Mouse (Mus musculus) limb, embryonic 11.5 days (tissue): Measurements from ENCODE around the gene P4ha1. TPM values are rescaled to one million over a fixed set of nuclear protein-coding genes. Genes with fewer than 3 reads are reported as not detected.

Experiments
- ATAC-seq: fragments of 200-750 bp; cut with Nextera tagmentation; 2 replicates; pipeline ENCODE4 v1.8.0; 2017; ENCODE audit warnings: low read depth; ENCODE audit not compliant: insufficient number of reproducible peaks, low FRiP score, low TSS enrichment
- DNase-seq: peaks from one replicate; pipeline ENCODE4 v3.0.0-alpha.2; 2015; ENCODE audit warnings: low spot score
- H3K27ac ChIP-seq: fragments of 300-500 bp; sonication (generic); replicated peaks from 2 replicates; pipeline ENCODE4 v1.5.1; 2014; ENCODE audit warnings: low read depth, mild to moderate bottlenecking, low read length
- H3K27me3 ChIP-seq: fragments of 300-500 bp; sonication (generic); 2 replicates; pipeline ENCODE4 v1.6.1; 2014; ENCODE audit warnings: mild to moderate bottlenecking, low read length, mixed read lengths; ENCODE audit not compliant: control insufficient read depth, insufficient read depth
- H3K36me3 ChIP-seq: fragments of 300-500 bp; sonication (generic); 2 replicates; pipeline ENCODE4 v1.6.1; 2014; ENCODE audit warnings: mild to moderate bottlenecking, low read length, moderate library complexity, mixed read lengths; ENCODE audit not compliant: control insufficient read depth, insufficient read depth
- H3K4me1 ChIP-seq: fragments of 300-500 bp; sonication (generic); 2 replicates; pipeline ENCODE4 v1.6.1; 2014; ENCODE audit warnings: low read length, mixed read lengths; ENCODE audit not compliant: control insufficient read depth, insufficient read depth
- H3K4me2 ChIP-seq: fragments of 300-500 bp; sonication (generic); 2 replicates; pipeline ENCODE4 v1.6.1; 2014; ENCODE audit warnings: low read depth, mild to moderate bottlenecking, moderate library complexity; ENCODE audit not compliant: severe bottlenecking
- H3K4me3 ChIP-seq: fragments of 300-500 bp; sonication (generic); 2 replicates; pipeline ENCODE4 v1.5.1; 2014; ENCODE audit warnings: low read depth, low read length
- H3K9ac ChIP-seq: fragments of 300-500 bp; sonication (generic); 2 replicates; pipeline ENCODE4 v1.6.1; 2014; ENCODE audit warnings: mild to moderate bottlenecking, low read length
- H3K9me3 ChIP-seq: fragments of 300-500 bp; sonication (generic); 2 replicates; pipeline ENCODE4 v1.6.1; 2016; ENCODE audit warnings: low read length; ENCODE audit not compliant: control insufficient read depth
- WGBS: fragments of 180-500 bp; shearing (Covaris S2); extraction: QIAGEN DNeasy Blood & Tissue Kit; methylation state at CpG from one replicate; pipeline ENCODE4 v1.1.7; 2014; 5-methylcytosine and 5-hydroxymethylcytosine counted together
- polyA plus RNA-seq: library from polyadenylated mRNA; unstranded; fragments of >200 nt; fragmentation: Nextera tagmentation; extraction: Ambion mirVana; gene quantifications from 2 replicates; pipeline ENCODE4 v1.2.1, GENCODE M21; 2014

Gene P4ha1
- polyA plus RNA-seq, 1 experiment from 2014 or later = 68.7 TPM

DNA sequence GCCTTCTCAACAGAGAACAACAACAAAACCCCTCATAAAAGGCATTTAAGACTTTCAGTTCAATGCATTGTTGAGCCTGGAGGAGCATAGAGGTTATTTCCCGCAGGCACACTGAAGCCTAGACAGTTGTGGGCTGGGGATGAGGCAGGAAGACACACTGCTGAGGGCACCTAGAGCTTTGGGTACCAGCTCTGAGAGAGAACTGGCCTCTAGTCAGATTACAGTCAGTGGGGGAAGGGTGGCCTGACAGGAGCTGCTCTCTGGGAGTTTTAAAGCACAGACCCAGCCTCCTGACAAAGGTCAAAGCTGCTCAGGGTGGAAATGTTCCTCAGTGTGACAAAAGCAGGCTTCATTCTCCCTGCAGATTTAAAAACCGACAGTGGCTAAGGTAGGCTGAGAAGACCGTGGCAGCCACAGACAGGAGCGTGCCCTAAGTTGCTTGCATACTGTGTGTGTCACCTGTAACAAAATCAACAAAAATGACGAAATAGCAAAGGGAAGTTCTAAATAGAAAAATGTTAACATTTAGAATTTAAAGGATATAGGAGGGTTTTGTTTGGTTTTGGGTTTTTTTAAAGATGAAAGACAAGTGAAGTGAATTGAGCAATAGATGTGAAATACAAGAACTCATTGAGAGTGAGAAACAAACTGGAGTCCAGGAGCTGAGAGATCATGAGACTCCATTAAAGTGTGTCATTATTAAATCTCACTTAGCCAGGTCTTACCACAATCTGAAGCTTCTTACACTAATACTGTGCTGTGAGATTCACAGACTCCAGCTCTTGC, 42.9 kb downstream of the P4ha1 start:
- Histone ChIP-seq H3K4me3 (no peak overlapping the region), H3K27ac (no peak overlapping the region), H3K27me3 (no peaks in the 10 kb centered on the region), H3K36me3 (peaks cover 28% of the 10 kb centered on the region; the same call in 1 of the 2 replicates), H3K9me3 (no peaks in the 10 kb centered on the region), H3K9ac (no peak overlapping the region), H3K4me1 (no peaks in the 10 kb centered on the region), H3K4me2 (no peak overlapping the region)
- DNase-seq (no peak), ATAC-seq (no peak)
- WGBS = 88% methylated on average over 5 of the region's 5 CpGs

- DNase-seq (no peak), ATAC-seq (no peak)
- 90% methylated on average over 4 of the region's 4 CpGs for WGBS
- Histone ChIP-seq H3K9ac (no peak overlapping the region), H3K9me3 (no peaks in the 10 kb centered on the region), H3K4me2 (no peak overlapping the region), H3K27ac (no peak overlapping the region), H3K36me3 (peaks cover 28% of the 10 kb centered on the region; the same call in 1 of the 2 replicates), H3K4me1 (no peaks in the 10 kb centered on the region), H3K27me3 (no peaks in the 10 kb centered on the region), H3K4me3 (no peak overlapping the region)
Observed at GRCm38 (mm10) chr10:59366746-59367145, 43.6 kb downstream of the P4ha1 start.

DNA sequence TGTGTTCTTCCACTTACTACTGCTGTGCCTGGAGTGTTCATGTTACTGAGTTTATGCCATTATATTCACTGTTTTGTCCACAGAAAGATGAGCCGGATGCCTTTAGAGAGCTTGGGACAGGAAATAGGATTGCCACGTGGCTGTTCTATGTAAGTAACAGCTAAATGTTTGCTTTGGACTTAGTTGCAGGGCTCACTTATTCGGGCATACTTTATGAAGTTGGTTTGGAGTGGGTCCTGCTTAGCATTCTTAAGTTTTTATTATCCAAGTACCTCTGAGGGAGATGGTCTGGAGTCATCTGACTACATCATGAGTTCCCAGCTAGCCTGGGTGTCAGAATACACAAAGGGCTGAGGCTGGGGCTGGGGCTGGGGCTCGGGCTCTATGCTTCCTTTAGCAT, 44.1 kb downstream of the P4ha1 start:
- Histone ChIP-seq H3K27me3 (no peaks in the 10 kb centered on the region), H3K9me3 (no peaks in the 10 kb centered on the region), H3K27ac (no peak overlapping the region), H3K9ac (no peak overlapping the region), H3K36me3 (peaks cover 28% of the 10 kb centered on the region; the same call in 1 of the 2 replicates), H3K4me1 (no peaks in the 10 kb centered on the region), H3K4me2 (no peak overlapping the region), H3K4me3 (no peak overlapping the region)
- DNase-seq = no peak
- ATAC-seq = no peak
- WGBS = 88% methylated on average over 4 of the region's 4 CpGs

DNA sequence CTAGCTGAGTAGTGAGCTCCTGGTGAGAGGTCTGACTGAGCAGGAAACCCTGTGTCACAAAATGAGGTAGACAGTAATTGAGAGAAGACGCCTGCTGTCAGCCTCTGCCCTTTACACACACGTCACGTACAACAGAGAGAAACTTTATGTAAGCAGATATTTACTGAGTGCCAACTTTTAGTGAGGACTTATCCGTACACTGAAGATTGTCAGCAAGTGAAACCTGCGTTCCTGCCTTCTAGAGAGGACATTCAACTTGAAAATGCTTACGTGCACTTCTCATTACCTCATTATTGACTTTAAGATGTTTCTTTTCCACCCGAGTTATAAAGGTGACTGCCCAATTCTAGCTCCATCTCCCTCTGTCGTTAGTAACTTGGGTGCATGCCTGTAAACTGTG, 45.6 kb downstream of the P4ha1 start:
- Histone ChIP-seq H3K27me3 (no peaks in the 10 kb centered on the region), H3K4me2 (no peak overlapping the region), H3K9ac (no peak overlapping the region), H3K9me3 (no peaks in the 10 kb centered on the region), H3K27ac (no peak overlapping the region), H3K4me3 (no peak overlapping the region), H3K4me1 (no peaks in the 10 kb centered on the region), H3K36me3 (peaks cover 20% of the 10 kb centered on the region; the same call in 1 of the 2 replicates)
- 84% methylated on average over 8 of the region's 8 CpGs for WGBS
- DNase-seq (no peak), ATAC-seq (no peak)

DNA sequence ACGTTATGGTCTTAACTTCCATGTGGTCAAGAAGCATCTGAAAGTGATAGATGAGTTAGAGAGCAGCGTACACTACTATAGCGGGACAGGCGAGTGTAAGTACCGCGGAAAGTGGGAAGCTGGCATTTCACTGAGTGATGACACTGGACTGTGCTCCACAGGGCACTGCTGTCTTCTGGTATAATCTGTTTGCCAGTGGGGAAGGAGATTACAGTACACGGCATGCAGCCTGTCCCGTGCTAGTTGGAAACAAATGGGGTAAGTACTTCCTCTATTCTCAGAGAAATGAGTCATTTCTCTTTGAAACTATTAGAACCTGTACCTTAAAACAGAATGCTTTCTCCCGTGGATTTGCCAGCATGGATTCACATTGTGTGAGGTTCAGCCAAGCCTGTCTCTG, 46.3 kb downstream of the P4ha1 start:
- no peak overlapping the region for H3K4me3 ChIP-seq
- no peaks in the 10 kb centered on the region for H3K9me3 ChIP-seq
- ATAC-seq = no peak
- peaks cover 20% of the 10 kb centered on the region; the same call in 1 of the 2 replicates for H3K36me3 ChIP-seq
- H3K9ac ChIP-seq = no peak overlapping the region
- no peaks in the 10 kb centered on the region for H3K27me3 ChIP-seq
- WGBS = 94% methylated on average over 9 of the region's 9 CpGs
- no peak overlapping the region for H3K27ac ChIP-seq
- H3K4me2 ChIP-seq = no peak overlapping the region
- no peaks in the 10 kb centered on the region for H3K4me1 ChIP-seq
- DNase-seq = no peak

DNA sequence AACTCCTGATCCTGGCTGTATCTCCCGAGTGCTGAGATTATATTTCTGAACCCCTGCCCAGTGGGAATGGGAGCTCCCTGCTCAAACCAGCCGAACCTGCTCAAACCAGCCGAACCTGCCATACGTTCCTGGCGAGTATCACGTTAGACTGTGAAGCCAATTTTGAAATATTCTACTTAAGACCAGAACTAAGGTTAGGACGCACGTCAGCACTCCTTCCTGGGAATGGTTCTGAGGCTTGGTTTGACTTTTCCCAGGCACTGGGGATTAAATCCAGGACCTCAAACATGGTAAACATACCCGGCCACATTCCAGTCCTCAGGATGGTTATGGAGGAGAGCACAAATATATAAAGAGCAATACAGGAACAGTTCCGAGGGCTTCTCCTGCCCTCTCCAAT, 54.8 kb downstream of the P4ha1 start:
- Histone ChIP-seq H3K4me3 (no peak overlapping the region), H3K27me3 (no peaks in the 10 kb centered on the region), H3K4me1 (no peaks in the 10 kb centered on the region), H3K4me2 (no peak overlapping the region), H3K27ac (no peak overlapping the region), H3K36me3 (no peaks in the 10 kb centered on the region), H3K9ac (no peak overlapping the region), H3K9me3 (no peaks in the 10 kb centered on the region)
- 85% methylated on average over 10 of the region's 10 CpGs for WGBS
- no peak for DNase-seq
- ATAC-seq = no peak

GRCm38 (mm10) chr10:59378728-59379127, 55.6 kb downstream of the P4ha1 start:
- DNase-seq = no peak
- Histone ChIP-seq H3K27me3 (no peaks in the 10 kb centered on the region), H3K36me3 (no peaks in the 10 kb centered on the region), H3K9ac (no peak overlapping the region), H3K9me3 (no peaks in the 10 kb centered on the region), H3K27ac (no peak overlapping the region), H3K4me1 (no peaks in the 10 kb centered on the region), H3K4me3 (no peak overlapping the region), H3K4me2 (no peak overlapping the region)
- no peak for ATAC-seq
- 92% methylated on average over 4 of the region's 4 CpGs for WGBS

DNA sequence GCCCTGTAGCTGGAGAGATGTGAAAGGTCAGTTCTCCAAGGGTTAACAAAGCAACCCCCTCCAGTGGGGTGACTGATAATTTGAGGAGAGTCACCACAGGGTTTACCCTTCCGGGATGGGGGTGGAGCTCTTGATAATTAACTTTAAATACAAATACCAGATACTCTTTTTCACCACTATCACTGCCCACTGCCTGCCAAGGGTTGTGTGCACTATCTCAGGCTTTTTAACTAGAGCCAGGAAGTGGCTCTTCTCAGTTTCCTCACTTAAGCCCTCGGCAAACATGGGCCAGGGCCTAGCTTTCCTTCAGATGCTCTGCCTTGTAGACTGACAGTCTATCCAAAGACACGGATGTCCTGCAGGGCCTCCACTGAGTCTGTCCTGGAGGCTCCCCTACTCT, 56.8 kb downstream of the P4ha1 start:
- DNase-seq (no peak), ATAC-seq (no peak)
- Histone ChIP-seq H3K9me3 (no peaks in the 10 kb centered on the region), H3K4me2 (no peak overlapping the region), H3K27me3 (no peaks in the 10 kb centered on the region), H3K4me3 (no peak overlapping the region), H3K9ac (no peak overlapping the region), H3K36me3 (no peaks in the 10 kb centered on the region), H3K4me1 (no peaks in the 10 kb centered on the region), H3K27ac (no peak overlapping the region)
- 47% methylated on average over 3 of the region's 3 CpGs for WGBS

GRCm38 (mm10) chr10:59380411-59380821, 57.3 kb downstream of the P4ha1 start:
- DNase-seq (no peak), ATAC-seq (no peak)
- H3K36me3 ChIP-seq = no peaks in the 10 kb centered on the region
- no peak overlapping the region for H3K9ac ChIP-seq
- H3K4me2 ChIP-seq = no peak overlapping the region
- 84% methylated on average over 2 of the region's 2 CpGs for WGBS
- no peak overlapping the region for H3K27ac ChIP-seq
- H3K27me3 ChIP-seq = no peaks in the 10 kb centered on the region
- H3K4me1 ChIP-seq = no peaks in the 10 kb centered on the region
- no peak overlapping the region for H3K4me3 ChIP-seq
- no peaks in the 10 kb centered on the region for H3K9me3 ChIP-seq
